In the genomic region with DNA sequence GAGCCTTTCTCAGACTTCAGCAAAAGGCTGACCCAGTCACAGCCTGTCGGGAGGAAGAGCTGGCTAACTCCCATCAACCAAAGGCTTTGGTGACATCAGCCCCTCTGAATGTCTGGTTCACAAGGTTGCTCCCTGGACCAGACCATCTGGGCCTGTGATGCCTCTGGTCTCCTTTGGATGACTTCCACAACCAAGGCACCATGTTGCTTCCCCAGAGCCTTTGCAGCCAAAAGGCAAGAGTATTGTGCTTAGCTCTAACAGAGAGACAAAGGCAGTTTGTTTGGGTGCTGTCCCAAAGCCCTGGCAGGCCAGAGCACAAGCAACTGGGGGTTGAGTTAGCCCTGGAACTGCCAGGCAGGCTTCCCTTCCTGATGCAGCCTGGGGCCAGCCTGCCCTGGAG, we compare ENCODE assay signal across 12 mouse cellular contexts. TPM values are rescaled to one million over a fixed set of nuclear protein-coding genes. Genes with fewer than 3 reads are reported as not detected.
A peak's percentile ranks its signal among the peaks of the same experiment; 100 is the strongest.
DNase-seq lines count a peak whose midpoint lies in the region; ATAC-seq lines count a peak whose summit lies in the region.
"Had no signal": no experiment of that assay in that cellular context is flagged by ENCODE, and none has a peak within 500 bp of the region (broad histone marks: within the 10 kb centered on the region; RNA-seq: fewer than 3 reads in every experiment).

No protein-coding gene starts in this region.

- no peak for ATAC-seq in hindbrain, embryonic 13.5 days (ENCODE audit: low FRiP score)
- no peak for ATAC-seq in hindbrain, embryonic 14.5 days (ENCODE audit: low FRiP score)
- no peak for ATAC-seq in heart, embryonic 16.5 days (replicated peaks; ENCODE audit: extremely low read depth, insufficient read depth, low FRiP score)
- no peak for ATAC-seq in kidney, embryonic 14.5 days (ENCODE audit: low FRiP score, low TSS enrichment)

- H3K27ac ChIP-seq in hindbrain, embryonic 13.5 days, result no peak overlapping the region
- no peak overlapping the region for H3K27ac ChIP-seq in hindbrain, embryonic 14.5 days
- peak overlapping the region; percentile 41; the same call in 1 of the 2 replicates for H3K27ac ChIP-seq in heart, embryonic 16.5 days (ENCODE audit: low read length)
- H3K27ac ChIP-seq in kidney, embryonic 14.5 days (ENCODE audit: low read depth, low read length), result no peak overlapping the region
- H3K27ac ChIP-seq: limb, embryonic 12.5 days; macrophage had no signal

- H3K4me1 ChIP-seq in hindbrain, embryonic 13.5 days (replicated peaks), result peaks cover 11% of the 10 kb centered on the region
- no peaks in the 10 kb centered on the region for H3K4me1 ChIP-seq in hindbrain, embryonic 14.5 days (replicated peaks; ENCODE audit: control insufficient read depth, insufficient read depth, low read length)
- 0 out of 2 replicates have a peak, but pooled peaks cover 6% of the 10 kb centered on the region for H3K4me1 ChIP-seq in heart, embryonic 16.5 days (ENCODE audit: control insufficient read depth, insufficient read depth, low read length)
- no peaks in the 10 kb centered on the region; the same call in 1 of the 2 replicates for H3K4me1 ChIP-seq in kidney, embryonic 14.5 days (ENCODE audit: control insufficient read depth, insufficient read depth, low read length)
- H3K4me1 ChIP-seq: limb, embryonic 12.5 days had no signal

- peaks cover 69% of the 10 kb centered on the region for H3K36me3 ChIP-seq in hindbrain, embryonic 13.5 days
- peaks cover 64% of the 10 kb centered on the region for H3K36me3 ChIP-seq in hindbrain, embryonic 14.5 days (replicated peaks; ENCODE audit: control insufficient read depth, insufficient read depth)
- H3K36me3 ChIP-seq in heart, embryonic 16.5 days (ENCODE audit: control insufficient read depth, insufficient read depth), result peaks cover 45% of the 10 kb centered on the region
- peaks cover 65% of the 10 kb centered on the region for H3K36me3 ChIP-seq in kidney, embryonic 14.5 days (ENCODE audit: control insufficient read depth, insufficient read depth, low read length)

- H3K4me2 ChIP-seq in hindbrain, embryonic 13.5 days, result no peak overlapping the region
- no peak overlapping the region for H3K4me2 ChIP-seq in hindbrain, embryonic 14.5 days (replicated peaks)
- H3K4me2 ChIP-seq in heart, embryonic 16.5 days (ENCODE audit: low read depth, low read length), result no peak overlapping the region
- no peak overlapping the region for H3K4me2 ChIP-seq in kidney, embryonic 14.5 days (replicated peaks; ENCODE audit: low read depth, low read length)
- H3K4me2 ChIP-seq: limb, embryonic 12.5 days had no signal

- H3K4me3 ChIP-seq in hindbrain, embryonic 13.5 days, result no peak overlapping the region
- H3K4me3 ChIP-seq in hindbrain, embryonic 14.5 days (replicated peaks; ENCODE audit: low read length), result no peak overlapping the region
- no peak overlapping the region for H3K4me3 ChIP-seq in heart, embryonic 16.5 days (ENCODE audit: low read length)
- no peak overlapping the region for H3K4me3 ChIP-seq in kidney, embryonic 14.5 days (ENCODE audit: low read length)
- H3K4me3 ChIP-seq: limb, embryonic 12.5 days had no signal

- DNase-seq in hindbrain, embryonic 14.5 days (ENCODE audit: low spot score), result no peak
- peak; percentile 60 to 68 for DNase-seq in right cerebral cortex, postnatal 10 days (ENCODE audit: low spot score in 2 of 2)
- no peak for DNase-seq in right cerebral cortex, postnatal 14 days
- no peak for DNase-seq in testis, postnatal 10 days (ENCODE audit: low spot score)
- DNase-seq in adrenal gland, postnatal 14 days, result no peak
- DNase-seq: kidney, adult 18-20 months; thymus, postnatal 14 days had no signal

- 83% methylated on average over 1 of the region's 1 CpGs for WGBS in hindbrain, embryonic 13.5 days
- 56% methylated on average over 1 of the region's 1 CpGs for WGBS in hindbrain, embryonic 14.5 days
- 67% methylated on average over 1 of the region's 1 CpGs for WGBS in heart, embryonic 16.5 days
- WGBS in kidney, embryonic 14.5 days, result 85% methylated on average over 1 of the region's 1 CpGs

- H3K9me3 ChIP-seq in hindbrain, embryonic 13.5 days, result no peaks in the 10 kb centered on the region
- H3K9me3 ChIP-seq in hindbrain, embryonic 14.5 days (ENCODE audit: control insufficient read depth, low read length), result no peaks in the 10 kb centered on the region
- H3K9me3 ChIP-seq in heart, embryonic 16.5 days (replicated peaks; ENCODE audit: control insufficient read depth, low read length), result no peaks in the 10 kb centered on the region
- H3K9me3 ChIP-seq in kidney, embryonic 14.5 days (ENCODE audit: control insufficient read depth, low read length), result no peaks in the 10 kb centered on the region
- H3K9me3 ChIP-seq: limb, embryonic 12.5 days had no signal

- no peaks in the 10 kb centered on the region for H3K27me3 ChIP-seq in hindbrain, embryonic 13.5 days
- no peaks in the 10 kb centered on the region for H3K27me3 ChIP-seq in hindbrain, embryonic 14.5 days (ENCODE audit: control insufficient read depth, insufficient read depth, low read length)
- H3K27me3 ChIP-seq in heart, embryonic 16.5 days (ENCODE audit: control insufficient read depth, insufficient read depth, low read length), result no peaks in the 10 kb centered on the region
- no peaks in the 10 kb centered on the region for H3K27me3 ChIP-seq in kidney, embryonic 14.5 days (ENCODE audit: control insufficient read depth, insufficient read depth, low read length)
- H3K27me3 ChIP-seq: limb, embryonic 12.5 days had no signal

- 0 out of 2 replicates have a peak overlapping the region, but pooled peaks have one; percentile 6 for H3K9ac ChIP-seq in hindbrain, embryonic 13.5 days
- H3K9ac ChIP-seq in hindbrain, embryonic 14.5 days, result no peak overlapping the region
- H3K9ac ChIP-seq in heart, embryonic 16.5 days (ENCODE audit: low read length), result no peak overlapping the region
- H3K9ac ChIP-seq in kidney, embryonic 14.5 days (ENCODE audit: low read depth, low read length), result no peak overlapping the region
- H3K9ac ChIP-seq: limb, embryonic 12.5 days had no signal

RNA-seq across cellular contexts. Expression of gene Iffo2, which starts 40.4 kb away (rescaled TPM):
- 4.4 and 4.7 TPM in 2 replicates for polyA plus RNA-seq in hindbrain, embryonic 13.5 days (2015; fragmentation: Nextera tagmentation; extraction: Ambion mirVana)
- 5.6 and 6.0 TPM in 2 replicates for polyA plus RNA-seq in hindbrain, embryonic 14.5 days (2014; fragmentation: Nextera tagmentation; extraction: Ambion mirVana)
- polyA plus RNA-seq in heart, embryonic 16.5 days (2015; fragmentation: Nextera tagmentation; extraction: Ambion mirVana), result 2.4 and 3.3 TPM in 2 replicates
- polyA plus RNA-seq in kidney, embryonic 14.5 days (2014; fragmentation: Nextera tagmentation; extraction: Ambion mirVana), result 7.1 and 9.4 TPM in 2 replicates
- total RNA-seq in adrenal gland, postnatal 14 days (2021), result 14.8 and 15.5 TPM in 2 replicates

Comparison
In these comparisons a context has a peak if more than half of its experiments do, and no peak if none do; other contexts are left out.
1. DNase-seq: peak in right cerebral cortex, postnatal 10 days (2 of 2); none in hindbrain, embryonic 14.5 days (single experiment), right cerebral cortex, postnatal 14 days (single experiment), testis, postnatal 10 days (single experiment) and adrenal gland, postnatal 14 days (single experiment).